25 mouse cellular contexts compared by ENCODE assay signal in genomic region chr12:72998105-72999001, GRCm38 (mm10). TPM values are rescaled to one million over a fixed set of nuclear protein-coding genes. Genes with fewer than 3 reads are reported as not detected.
A peak's percentile ranks its signal among the peaks of the same experiment; 100 is the strongest.
DNase-seq lines count a peak whose midpoint lies in the region; TF ChIP-seq lines count a peak whose summit lies in the region.
"Had no signal": no experiment of that assay in that cellular context is flagged by ENCODE, and none has a peak within 500 bp of the region (broad histone marks: within the 10 kb centered on the region; RNA-seq: fewer than 3 reads in every experiment).

No protein-coding gene starts in this region.

- H3K4me1 ChIP-seq in CH12.LX (ENCODE audit: control insufficient read depth in 1 of 2, insufficient read depth in 2 of 2), result peaks cover 10 to 26% of the 10 kb centered on the region in 2 experiments
- H3K4me1 ChIP-seq in brown adipose tissue, adult 24 weeks (ENCODE audit: control insufficient read depth, insufficient read depth, insufficient read length, low read length), result no peaks in the 10 kb centered on the region

- no peak overlapping the region for H3K4me3 ChIP-seq in CH12.LX (replicated peaks in 1 of 3; ENCODE audit: low read depth in 2 of 3, low read length in 2 of 3, poor library complexity in 1 of 3)
- no peak overlapping the region for H3K4me3 ChIP-seq in brown adipose tissue, adult 24 weeks (ENCODE audit: insufficient read depth, low read depth, low read length)

- no peak; the same call in 1 of the 2 replicates for TF ChIP-seq RAD21 in CH12.LX (IDR thresholded peaks at IDR 0.05; ENCODE audit: low read depth, low read length)

- TF ChIP-seq CTCF in CH12.LX (conservative IDR thresholded peaks at IDR 0.05 in 1 of 2, IDR thresholded peaks at IDR 0.05 in 1 of 2; ENCODE audit: low read depth in 2 of 2, low read length in 2 of 2), result no peak

- no peaks in the 10 kb centered on the region for H3K79me2 ChIP-seq in CH12.LX (replicated peaks; ENCODE audit: control insufficient read depth, extremely low read depth, insufficient read depth, poor library complexity, severe bottlenecking)

- TF ChIP-seq POLR2A in CH12.LX (IDR thresholded peaks at IDR 0.05; ENCODE audit: low read depth, low read length), result peak; percentile 81

- no peaks in the 10 kb centered on the region for H3K27me3 ChIP-seq in CH12.LX (replicated peaks)

- in situ Hi-C loops in CH12.LX (cut with MboI; ENCODE audit: low pct_ligation_motif_present, low pct_unique_long_range_greater_than_20kb, low sequenced_read_pairs), result loop anchor here (25.0 kb wide), 1 partner anchor 461 kb away; the partner anchor contains the start of gene Pcnx4

- H3K27ac ChIP-seq in CH12.LX (ENCODE audit: insufficient read depth, low read depth), result peak overlapping the region; percentile 75; the same call in 1 of the 2 replicates
- H3K27ac ChIP-seq in brown adipose tissue, adult 24 weeks (replicated peaks; ENCODE audit: low read depth, low read length), result peak overlapping the region; percentile 43

- H3K9ac ChIP-seq in CH12.LX (ENCODE audit: insufficient read depth, low read depth), result no peak overlapping the region

- TF ChIP-seq EP300 in CH12.LX (IDR thresholded peaks at IDR 0.05; ENCODE audit: low read length), result peak; percentile 90

- no peaks in the 10 kb centered on the region for H3K36me3 ChIP-seq in CH12.LX (replicated peaks in 1 of 2; ENCODE audit: control insufficient read depth in 1 of 2, insufficient read depth in 1 of 2, low read length in 1 of 2)
- H3K36me3 ChIP-seq: G1E had no signal

- H3K4me2 ChIP-seq in CH12.LX (ENCODE audit: insufficient read depth, low read depth, poor library complexity, severe bottlenecking), result 0 out of 2 replicates have a peak overlapping the region, but pooled peaks have one; percentile 33

- H3K9me3 ChIP-seq in CH12.LX (replicated peaks; ENCODE audit: low read length), result no peaks in the 10 kb centered on the region
- H3K9me3 ChIP-seq: G1E had no signal

- dilution Hi-C loops in CH12.LX (cut with MboI; ENCODE audit: extremely low pct_ligation_motif_present, extremely low pct_unique_long_range_greater_than_20kb, low sequenced_read_pairs), result no loop called here

- DNase-seq in CH12.LX (ENCODE audit: extremely low read depth), result peak; percentile 81
- DNase-seq in lung, postnatal 10 days, result no peak
- DNase-seq in thymus, adult 18-20 months, result no peak
- DNase-seq: adrenal gland, adult 2 months; adrenal gland, adult 8-10 months; adrenal gland, postnatal 10 days; adrenal gland, postnatal 14 days; adrenal gland, postnatal 25 days; adrenal gland, postnatal 36 days; B cell, adult 2 months; cerebellum, adult 11 months; cerebellum, adult 11-12 months; cerebellum, adult 18-20 months; cerebellum, adult 2 months; cerebellum, adult 8-10 months had no signal

TF ChIP-seq in CH12.LX, 34 proteins besides CTCF, POLR2A, EP300 and RAD21:
- peak; percentile 61 for TF ChIP-seq CHD2 (IDR thresholded peaks at IDR 0.05; ENCODE audit: low read length)
- TF ChIP-seq HCFC1 (IDR thresholded peaks at IDR 0.05; ENCODE audit: low read depth, low read length), result peak; percentile 67
- TF ChIP-seq TCF12 (IDR thresholded peaks at IDR 0.05; ENCODE audit: low read depth, low read length), result peak; percentile 77
- peak; percentile 87 for TF ChIP-seq ETS1 (conservative IDR thresholded peaks at IDR 0.05; ENCODE audit: low read depth, low read length)
- TF ChIP-seq ZNF384 (IDR thresholded peaks at IDR 0.05; ENCODE audit: low read depth, low read length), result no peak
- no peak for TF ChIP-seq UBTF (IDR thresholded peaks at IDR 0.05; ENCODE audit: low read depth, low read length)
- peak; percentile 60; the same call in 1 of the 2 replicates for TF ChIP-seq JUN (IDR thresholded peaks at IDR 0.05; ENCODE audit: insufficient read depth, low read depth, low read length)
- peak; percentile 83 for TF ChIP-seq NELFE (IDR thresholded peaks at IDR 0.05; ENCODE audit: low read depth, low read length)
- peak; percentile 100 for TF ChIP-seq ZMIZ1 (IDR thresholded peaks at IDR 0.05; ENCODE audit: low read depth, low read length)
- peak; percentile 99 for TF ChIP-seq TBP (conservative IDR thresholded peaks at IDR 0.05; ENCODE audit: low read depth, low read length)
- peak; percentile 29; the same call in 1 of the 2 replicates for TF ChIP-seq JUND (conservative IDR thresholded peaks at IDR 0.05; ENCODE audit: low read depth, low read length)
- no peak for TF ChIP-seq MYC (IDR thresholded peaks at IDR 0.05; ENCODE audit: low read depth, low read length)
- peak; percentile 23; the same call in 1 of the 2 replicates for TF ChIP-seq RCOR1 (conservative IDR thresholded peaks at IDR 0.05; ENCODE audit: low read depth, low read length)
- no peak for TF ChIP-seq GABPA (IDR thresholded peaks at IDR 0.05; ENCODE audit: insufficient replicate concordance, low read depth, low read length)
- no peak for TF ChIP-seq SMC3 (IDR thresholded peaks at IDR 0.05; ENCODE audit: low read depth, low read length)
- peak; percentile 93 for TF ChIP-seq MEF2A (IDR thresholded peaks at IDR 0.05; ENCODE audit: borderline replicate concordance, low read depth, low read length)
- TF ChIP-seq MAFK (IDR thresholded peaks at IDR 0.05; ENCODE audit: insufficient replicate concordance, low read length), result 0 out of 2 replicates have a peak, but pooled peaks have one; percentile 59
- TF ChIP-seq BHLHE40 (IDR thresholded peaks at IDR 0.05; ENCODE audit: low read depth, low read length), result peak; percentile 72
- no peak for TF ChIP-seq USF2 (conservative IDR thresholded peaks at IDR 0.05; ENCODE audit: low read depth, low read length)
- TF ChIP-seq SIN3A (IDR thresholded peaks at IDR 0.05; ENCODE audit: low read length), result peak; percentile 53
- peak; percentile 98 for TF ChIP-seq POLR2AphosphoS2 (IDR thresholded peaks at IDR 0.05; ENCODE audit: low read depth, low read length)
- TF ChIP-seq MAZ (IDR thresholded peaks at IDR 0.05; ENCODE audit: low read depth, low read length), result 0 out of 2 replicates have a peak, but pooled peaks have one; percentile 46
- TF ChIP-seq IRF4 (IDR thresholded peaks at IDR 0.05; ENCODE audit: low read depth, low read length), result peak; percentile 91

RNA-seq across cellular contexts. Expression of gene Six1, which starts 55.3 kb away (rescaled TPM):
- total RNA-seq in CH12.LX (2012; rRNA removed) (8.1 and 9.5 TPM in 2 replicates), CH12.LX (2014; rRNA removed) (7.6 and 7.9 TPM in 2 replicates)
- 16.1 and 16.5 TPM in 2 replicates for polyA plus RNA-seq in CH12.LX (2012; ENCODE audit: insufficient read length, low read depth)
- 14.0 and 20.7 TPM in 2 replicates for polyA plus RNA-seq in brown adipose tissue, adult 24 weeks (2012; ENCODE audit: insufficient read depth, insufficient read length, missing spikeins)
- total RNA-seq: MEL had no signal
- polyA plus RNA-seq: activated CD4-positive, CD25-positive, alpha-beta regulatory T cell, adult 4 months; CD4-positive, CD25-positive, alpha-beta regulatory T cell, adult 4 months had no signal

RNA-seq across cellular contexts. Expression of gene 4930447C04Rik, which starts 57.8 kb away (rescaled TPM):
- 0.55 and 0.89 TPM in 2 replicates for total RNA-seq in CH12.LX (2012; rRNA removed)
- 0.52 and 0.74 TPM in 2 replicates for total RNA-seq in CH12.LX (2014; rRNA removed)
- polyA plus RNA-seq in CH12.LX (2012; ENCODE audit: insufficient read length, low read depth), result 0.74 and 0.85 TPM in 2 replicates
- 1.4 TPM in 1 of 2 replicates, not detected in the other for polyA plus RNA-seq in brown adipose tissue, adult 24 weeks (2012; ENCODE audit: insufficient read depth, insufficient read length, missing spikeins)
- total RNA-seq: MEL had no signal
- polyA plus RNA-seq: adrenal gland, adult 2 months; C2C12; G1E; Patski had no signal

RNA-seq across cellular contexts. Expression of gene Six6, which starts 58.7 kb away (rescaled TPM):
- 0.04 and 0.13 TPM in 2 replicates for total RNA-seq in CH12.LX (2012; rRNA removed)
- not detected in 2 replicates for total RNA-seq in CH12.LX (2014; rRNA removed)
- 0.61 and 0.87 TPM in 2 replicates for polyA plus RNA-seq in CH12.LX (2012; ENCODE audit: insufficient read length, low read depth)
- not detected in 2 replicates for polyA plus RNA-seq in brown adipose tissue, adult 24 weeks (2012; ENCODE audit: insufficient read depth, insufficient read length, missing spikeins)
- total RNA-seq: adrenal gland, adult 18-20 months; adrenal gland, adult 2 months; adrenal gland, adult 8-10 months; adrenal gland, postnatal 10 days; adrenal gland, postnatal 14 days; adrenal gland, postnatal 25 days; adrenal gland, postnatal 36 days; adrenal gland, postnatal 4 days; ES-E14; MEL had no signal
- polyA plus RNA-seq: adrenal gland, adult 2 months; C2C12; CD4-positive, CD25-positive, alpha-beta regulatory T cell, adult 4 months; cerebellum, adult 2 months; G1E; Patski had no signal
